Mouse (Mus musculus) macrophage (primary cell): ENCODE data around the gene Acta1. TPM values are rescaled to one million over a fixed set of nuclear protein-coding genes. Genes with fewer than 3 reads are reported as not detected.

ENCODE experiments used
- H3K27ac ChIP-seq: fragments of 350-480 bp; formaldehyde crosslinking; 2 replicates; pipeline ENCODE4 v1.9.0; 2021
- H3K36me3 ChIP-seq: fragments of 350-480 bp; formaldehyde crosslinking; 2 replicates; pipeline ENCODE4 v1.9.0; 2021; ENCODE audit errors: inconsistent target
- H3K4me3 ChIP-seq: fragments of 350-480 bp; formaldehyde crosslinking; 2 replicates; pipeline ENCODE4 v1.9.0; 2021; ENCODE audit errors: inconsistent target
- H3K79me2 ChIP-seq: fragments of 350-480 bp; formaldehyde crosslinking; 2 replicates; pipeline ENCODE4 v1.9.0; 2021; ENCODE audit errors: inconsistent target
- WGBS: methylation state at CpG from one replicate; pipeline ENCODE4 v1.1.7; 2026; ENCODE audit warnings: inconsistent platforms; ENCODE audit not compliant: missing documents; 5-methylcytosine and 5-hydroxymethylcytosine counted together
- polyA plus RNA-seq: library from polyadenylated mRNA; stranded (reverse); fragments of 250-400 nt; gene quantifications from 3 replicates; pipeline ENCODE4 v1.2.4, GENCODE M21; 2018; ENCODE audit warnings: inconsistent platforms

The Acta1 gene
- polyA plus RNA-seq, 1 experiment from 2014 or later = not detected

DNA sequence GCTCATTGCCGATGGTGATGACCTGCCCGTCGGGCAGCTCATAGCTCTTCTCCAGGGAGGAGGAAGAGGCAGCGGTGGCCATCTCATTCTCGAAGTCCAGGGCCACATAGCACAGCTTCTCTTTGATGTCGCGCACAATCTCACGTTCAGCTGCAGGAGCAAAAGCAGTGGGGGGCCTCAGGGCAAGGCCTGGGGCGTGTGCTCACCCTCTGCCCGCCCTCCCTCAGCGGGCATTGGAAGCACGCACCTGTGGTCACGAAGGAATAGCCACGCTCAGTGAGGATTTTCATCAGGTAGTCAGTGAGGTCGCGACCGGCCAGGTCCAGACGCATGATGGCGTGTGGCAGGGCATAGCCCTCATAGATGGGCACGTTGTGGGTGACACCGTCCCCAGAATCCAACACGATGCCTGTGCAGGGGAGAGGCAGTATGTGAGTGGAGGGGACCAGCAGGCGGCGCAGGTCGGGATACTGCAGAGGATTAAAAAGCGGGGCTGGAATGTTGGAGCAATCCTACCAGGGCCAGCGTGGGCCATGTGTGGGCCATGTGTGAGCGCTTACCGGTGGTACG is 1.9 kb downstream of the Acta1 start:
- H3K27ac ChIP-seq = no peak overlapping the region
- no peaks in the 10 kb centered on the region for H3K79me2 ChIP-seq
- no peak overlapping the region for H3K4me3 ChIP-seq
- 28% methylated on average over 29 of the region's 30 CpGs for WGBS
- no peaks in the 10 kb centered on the region for H3K36me3 ChIP-seq

- WGBS = 9% methylated on average over 49 of the region's 49 CpGs
- Histone ChIP-seq H3K4me3 (no peak overlapping the region), H3K79me2 (no peaks in the 10 kb centered on the region), H3K27ac (no peak overlapping the region), H3K36me3 (no peaks in the 10 kb centered on the region)
Measured at GRCm38 (mm10) chr8:123891883-123892585, 2.5 kb downstream of the Acta1 start.

GRCm38 (mm10) chr8:123891271-123891670 is 3.3 kb downstream of the Acta1 start:
- no peaks in the 10 kb centered on the region for H3K79me2 ChIP-seq
- 2% methylated on average over 11 of the region's 11 CpGs for WGBS

DNA sequence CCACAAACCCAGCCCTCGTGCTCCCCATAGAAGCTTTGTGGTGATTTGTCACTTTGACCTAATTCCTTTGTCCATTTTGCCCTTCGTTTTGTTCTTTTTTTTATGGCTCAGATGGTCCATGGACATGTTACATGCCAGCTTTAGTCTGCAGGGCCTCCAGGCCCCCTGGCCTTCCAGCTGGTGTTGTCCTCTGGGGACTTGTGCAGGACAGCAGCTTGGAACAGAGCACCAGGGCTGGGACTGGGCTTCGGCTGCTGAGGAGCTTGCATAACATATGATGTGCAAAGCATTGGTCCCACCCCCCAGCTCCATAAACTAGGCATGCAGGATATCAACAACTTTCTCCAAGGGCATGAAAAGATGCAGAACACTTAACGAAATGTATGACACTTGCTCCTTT is 4.8 kb downstream of the Acta1 start:
- no peaks in the 10 kb centered on the region for H3K79me2 ChIP-seq
- H3K36me3 ChIP-seq = no peaks in the 10 kb centered on the region
- H3K27ac ChIP-seq = no peak overlapping the region
- H3K4me3 ChIP-seq = no peak overlapping the region
- 77% methylated on average over 4 of the region's 4 CpGs for WGBS

More at GRCm38 (mm10) chr8:123891271-123891670, 3.3 kb downstream of the Acta1 start:
- no peak overlapping the region for H3K4me3 ChIP-seq
- H3K27ac ChIP-seq = no peak overlapping the region
- no peaks in the 10 kb centered on the region for H3K36me3 ChIP-seq

GRCm38 (mm10) chr8:123887956-123888355 is 6.6 kb downstream of the Acta1 start:
- H3K4me3 ChIP-seq = no peak overlapping the region
- WGBS = 79% methylated on average over 2 of the region's 2 CpGs
- H3K36me3 ChIP-seq = no peaks in the 10 kb centered on the region
- H3K27ac ChIP-seq = peak overlapping the region; percentile 99; the same call in 1 of the 2 replicates
- H3K79me2 ChIP-seq = no peaks in the 10 kb centered on the region

- Histone ChIP-seq H3K4me3 (no peak overlapping the region), H3K36me3 (no peaks in the 10 kb centered on the region), H3K27ac (peak overlapping the region; percentile 99), H3K79me2 (no peaks in the 10 kb centered on the region)
- WGBS = 94% methylated on average over 4 of the region's 4 CpGs
Measured at GRCm38 (mm10) chr8:123887163-123887562, 7.4 kb downstream of the Acta1 start.

GRCm38 (mm10) chr8:123884721-123885565 is 9.6 kb downstream of the Acta1 start:
- whole genome bisulfite sequencing = 16% methylated on average over 12 of the region's 14 CpGs
- Histone ChIP-seq H3K4me3 (no peak overlapping the region), H3K79me2 (no peaks in the 10 kb centered on the region), H3K36me3 (no peaks in the 10 kb centered on the region), H3K27ac (peak overlapping the region; percentile 99)

- WGBS = 92% methylated on average over 4 of the region's 4 CpGs
- no peak overlapping the region for H3K4me3 ChIP-seq
Measured at GRCm38 (mm10) chr8:123883094-123883493, 11.5 kb downstream of the Acta1 start.

DNA sequence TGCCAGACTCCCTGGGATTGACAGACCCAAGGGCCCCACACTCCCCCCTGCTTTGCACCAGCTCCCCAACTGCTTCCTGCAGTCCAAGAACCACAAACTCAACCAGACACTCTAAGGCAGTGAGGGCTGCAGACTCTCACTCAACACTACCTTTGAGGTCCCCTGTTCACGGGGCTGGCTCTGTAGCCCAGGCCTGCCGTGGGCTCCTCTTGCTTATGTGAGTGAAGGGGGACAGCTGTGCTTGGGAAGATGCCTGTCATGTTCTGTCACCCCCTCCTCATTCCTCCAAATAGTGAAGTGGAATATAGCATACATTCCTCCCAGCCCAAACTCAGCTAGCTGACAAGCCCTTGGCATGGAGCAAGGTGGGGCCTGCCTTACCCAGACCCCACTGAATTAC is 12.1 kb downstream of the Acta1 start:
- H3K79me2 ChIP-seq = no peaks in the 10 kb centered on the region
- 39% methylated on average over 2 of the region's 2 CpGs for WGBS
- no peaks in the 10 kb centered on the region for H3K36me3 ChIP-seq
- H3K4me3 ChIP-seq = no peak overlapping the region
- H3K27ac ChIP-seq = peak overlapping the region; percentile 99

More at GRCm38 (mm10) chr8:123883094-123883493, 11.5 kb downstream of the Acta1 start:
- Histone ChIP-seq H3K27ac (peak overlapping the region; percentile 99), H3K36me3 (no peaks in the 10 kb centered on the region), H3K79me2 (no peaks in the 10 kb centered on the region)

DNA sequence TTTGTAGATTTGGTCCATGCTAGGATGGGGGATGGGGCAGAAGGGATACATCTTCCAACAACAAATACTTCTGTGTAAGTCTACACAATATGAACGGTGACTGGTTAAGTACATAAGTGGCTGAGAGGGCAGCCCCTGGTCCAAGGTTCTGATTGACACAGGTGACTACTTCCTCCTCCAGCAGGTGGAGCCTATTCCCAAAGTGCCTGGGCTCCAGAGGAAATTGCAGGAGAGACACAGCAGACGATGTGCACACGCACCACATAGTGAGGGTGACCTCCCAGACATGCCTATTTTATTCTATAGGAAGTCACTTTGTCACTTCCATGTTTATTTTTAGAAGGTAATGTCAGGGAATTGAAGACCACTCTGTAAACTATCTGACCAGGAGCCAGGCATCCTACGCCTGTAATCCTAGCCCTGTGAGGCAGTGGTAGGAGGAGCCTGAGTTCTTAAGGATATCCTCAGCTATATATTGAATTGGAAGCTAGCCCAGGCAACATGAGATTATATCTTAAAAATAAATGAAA is 13.7 kb downstream of the Acta1 start:
- peak overlapping the region; percentile 99 for H3K27ac ChIP-seq
- 88% methylated on average over 4 of the region's 4 CpGs for WGBS
- H3K79me2 ChIP-seq = no peaks in the 10 kb centered on the region

GRCm38 (mm10) chr8:123880271-123880670 is 14.3 kb downstream of the Acta1 start:
- Histone ChIP-seq H3K79me2 (no peaks in the 10 kb centered on the region), H3K27ac (peak overlapping the region; percentile 99), H3K4me3 (no peak overlapping the region), H3K36me3 (no peaks in the 10 kb centered on the region)
- 57% methylated on average over 9 of the region's 10 CpGs for WGBS

More for the DNA sequence above, 13.7 kb downstream of the Acta1 start:
- Histone ChIP-seq H3K4me3 (no peak overlapping the region), H3K36me3 (no peaks in the 10 kb centered on the region)

GRCm38 (mm10) chr8:123877865-123878264 is 16.7 kb downstream of the Acta1 start:
- Histone ChIP-seq H3K79me2 (no peaks in the 10 kb centered on the region), H3K4me3 (no peak overlapping the region), H3K36me3 (no peaks in the 10 kb centered on the region), H3K27ac (peak overlapping the region; percentile 30)
- 91% methylated on average over 1 of the region's 2 CpGs for WGBS

- Histone ChIP-seq H3K27ac (no peak overlapping the region), H3K36me3 (no peaks in the 10 kb centered on the region), H3K4me3 (no peak overlapping the region), H3K79me2 (no peaks in the 10 kb centered on the region)
- WGBS = 90% methylated on average over 11 of the region's 11 CpGs
Measured at GRCm38 (mm10) chr8:123874324-123874723, 20.2 kb downstream of the Acta1 start.

DNA sequence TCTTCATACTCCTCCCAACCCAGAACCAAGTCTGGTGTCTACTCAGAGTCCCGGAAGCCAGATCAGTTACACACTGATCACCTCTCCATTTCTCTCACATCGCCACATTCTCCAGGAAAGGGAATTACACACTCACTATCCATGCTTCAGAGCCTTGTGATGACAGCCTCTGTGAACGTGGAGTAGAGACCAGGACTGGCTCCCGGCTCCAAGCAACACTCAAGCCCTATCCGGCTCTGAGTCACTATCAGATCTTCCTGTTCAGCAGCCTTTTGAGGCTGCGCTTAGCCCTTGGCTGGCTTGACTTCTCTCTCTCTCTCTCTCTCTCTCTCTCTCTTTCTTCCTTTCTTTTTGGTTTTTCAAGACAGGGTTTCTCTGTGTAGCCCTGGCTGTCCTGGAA is 21.2 kb downstream of the Acta1 start:
- WGBS = 78% methylated on average over 6 of the region's 6 CpGs
- H3K36me3 ChIP-seq = no peaks in the 10 kb centered on the region
- no peak overlapping the region for H3K4me3 ChIP-seq
- no peaks in the 10 kb centered on the region for H3K79me2 ChIP-seq
- H3K27ac ChIP-seq = no peak overlapping the region
